ENCODE assay signal across 9 mouse cellular contexts in the genomic region with DNA sequence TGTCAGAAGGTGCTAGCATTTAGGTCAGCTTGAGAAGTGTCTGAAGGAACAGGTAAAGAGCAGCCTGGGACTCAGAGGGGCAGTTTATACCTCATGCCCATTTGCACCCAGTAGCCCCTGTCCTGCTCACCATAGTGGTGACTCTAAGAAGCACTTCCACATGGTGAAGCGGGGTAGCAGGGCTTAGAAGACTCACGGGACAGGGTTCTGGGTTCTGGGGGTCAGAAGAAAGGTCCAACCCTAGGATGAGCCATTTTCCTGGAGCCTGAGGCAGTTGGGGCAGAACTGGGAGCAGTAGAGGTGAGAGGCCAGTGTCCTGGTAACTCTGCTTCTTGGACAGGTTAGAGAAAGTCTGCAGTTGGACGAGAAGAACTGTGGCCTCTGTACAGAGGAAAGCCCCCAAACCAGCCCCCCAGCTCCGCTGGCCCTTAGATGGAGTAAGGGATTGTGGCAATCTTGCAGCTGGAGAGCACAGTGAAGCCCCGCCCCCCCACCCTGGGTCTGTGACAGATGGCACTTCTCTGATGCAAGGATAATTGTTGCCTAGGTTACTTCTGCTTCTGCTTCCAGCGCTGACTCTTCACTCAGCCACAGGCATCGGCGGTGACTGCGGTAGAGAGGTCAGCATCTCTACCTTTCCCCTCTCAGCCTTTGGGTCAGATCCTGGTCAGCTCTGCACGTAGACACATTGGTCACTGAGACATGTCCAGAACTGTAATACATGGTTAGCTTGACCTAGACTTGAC. TPM values are rescaled to one million over a fixed set of nuclear protein-coding genes. Genes with fewer than 3 reads are reported as not detected.
DNase-seq lines count a peak whose midpoint lies in the region; ATAC-seq and TF ChIP-seq lines count a peak whose summit lies in the region.
"Had no signal": no experiment of that assay in that cellular context is flagged by ENCODE, and none has a peak within 500 bp of the region (broad histone marks: within the 10 kb centered on the region; RNA-seq: fewer than 3 reads in every experiment).

No protein-coding gene starts in this region.

- H3K27me3 ChIP-seq in forebrain, postnatal 0 days (ENCODE audit: insufficient read depth, low read length): no peaks in the 10 kb centered on the region
- no peaks in the 10 kb centered on the region for H3K27me3 ChIP-seq in midbrain, postnatal 0 days (ENCODE audit: insufficient read depth, low read length)
- H3K27me3 ChIP-seq: liver, embryonic 13.5 days had no signal

- TF ChIP-seq CTCF in brain, embryonic 14.5 days (IDR thresholded peaks at IDR 0.05; ENCODE audit: borderline replicate concordance, extremely low read depth, insufficient read depth, insufficient read length): no peak
- no peak for TF ChIP-seq CTCF in forebrain, postnatal 0 days (IDR thresholded peaks at IDR 0.05; ENCODE audit: low read depth)
- no peak for TF ChIP-seq CTCF in midbrain, postnatal 0 days (IDR thresholded peaks at IDR 0.05)

- 33% methylated on average over 10 of the region's 10 CpGs for WGBS in forebrain, postnatal 0 days
- 22% methylated on average over 10 of the region's 10 CpGs for WGBS in midbrain, postnatal 0 days

- H3K4me1 ChIP-seq in forebrain, postnatal 0 days (ENCODE audit: insufficient read depth): peaks cover 7% of the 10 kb centered on the region; the same call in 1 of the 2 replicates
- no peaks in the 10 kb centered on the region for H3K4me1 ChIP-seq in midbrain, postnatal 0 days (ENCODE audit: insufficient read depth, low read length)

- no peak overlapping the region for H3K4me3 ChIP-seq in forebrain, postnatal 0 days (ENCODE audit: low read depth, low read length)
- no peak overlapping the region for H3K4me3 ChIP-seq in midbrain, postnatal 0 days (ENCODE audit: low read depth, low read length)
- H3K4me3 ChIP-seq: liver, embryonic 13.5 days had no signal

- no peak overlapping the region for H3K9ac ChIP-seq in forebrain, postnatal 0 days
- no peak overlapping the region for H3K9ac ChIP-seq in midbrain, postnatal 0 days (replicated peaks; ENCODE audit: low read length, poor library complexity, severe bottlenecking)
- H3K9ac ChIP-seq: liver, embryonic 13.5 days had no signal

- no peaks in the 10 kb centered on the region for H3K36me3 ChIP-seq in forebrain, postnatal 0 days (ENCODE audit: insufficient read depth)
- no peaks in the 10 kb centered on the region for H3K36me3 ChIP-seq in midbrain, postnatal 0 days (ENCODE audit: insufficient read depth, low read length)
- H3K36me3 ChIP-seq: liver, embryonic 13.5 days had no signal

- peak; percentile 72 for DNase-seq in brain, embryonic 14.5 days (ENCODE audit: low read depth)
- peak; percentile 68 for DNase-seq in cerebellum, adult 9-11 months
- DNase-seq in forebrain, postnatal 0 days: peak; percentile 37
- DNase-seq in midbrain, postnatal 0 days (ENCODE audit: low spot score): peak; percentile 76
- no peak for DNase-seq in heart, adult 18-20 months
- DNase-seq in kidney, adult 11 months: no peak
- no peak for DNase-seq in heart, adult 8-10 months (ENCODE audit: low spot score)
- DNase-seq: liver, embryonic 13.5 days had no signal

- peak; percentile 90 for ATAC-seq in forebrain, postnatal 0 days
- peak; percentile 54 for ATAC-seq in midbrain, postnatal 0 days (ENCODE audit: low FRiP score)
- ATAC-seq: intestine, embryonic 16.5 days had no signal

- no peaks in the 10 kb centered on the region for H3K9me3 ChIP-seq in forebrain, postnatal 0 days (ENCODE audit: low read length)
- H3K9me3 ChIP-seq in midbrain, postnatal 0 days (ENCODE audit: low read length): no peaks in the 10 kb centered on the region
- H3K9me3 ChIP-seq: liver, embryonic 13.5 days had no signal

- no peak for TF ChIP-seq POLR2A in brain, embryonic 14.5 days (IDR thresholded peaks at IDR 0.05; ENCODE audit: borderline replicate concordance, extremely low read depth, insufficient read depth, insufficient read length, poor library complexity, severe bottlenecking)

- H3K27ac ChIP-seq in forebrain, postnatal 0 days (ENCODE audit: low read depth, low read length): peak overlapping the region; percentile 9; the same call in 1 of the 2 replicates
- no peak overlapping the region for H3K27ac ChIP-seq in midbrain, postnatal 0 days (ENCODE audit: low read depth, low read length)
- H3K27ac ChIP-seq: liver, embryonic 13.5 days had no signal

- H3K4me2 ChIP-seq in forebrain, postnatal 0 days (ENCODE audit: low read depth): no peak overlapping the region
- no peak overlapping the region for H3K4me2 ChIP-seq in midbrain, postnatal 0 days (ENCODE audit: low read depth, low read length, poor library complexity, severe bottlenecking)
- H3K4me2 ChIP-seq: liver, embryonic 13.5 days had no signal

RNA-seq across cellular contexts. Expression of gene Bloc1s4, which starts 18.7 kb away (rescaled TPM):
- polyA plus RNA-seq in brain, embryonic 14.5 days (2012; rRNA removed): 22.9 and 34.5 TPM in 2 replicates
- 23.6 and 23.8 TPM in 2 replicates for total RNA-seq in forebrain, postnatal 0 days (2014; rRNA removed)
- 32.7 and 36.2 TPM in 2 replicates for polyA plus RNA-seq in forebrain, postnatal 0 days (2015; fragmentation: Nextera tagmentation; extraction: Ambion mirVana)
- total RNA-seq in midbrain, postnatal 0 days (2014; rRNA removed): 21.5 and 39.8 TPM in 2 replicates
- polyA plus RNA-seq in midbrain, postnatal 0 days (2015; fragmentation: Nextera tagmentation; extraction: Ambion mirVana): 30.1 and 30.2 TPM in 2 replicates
- total RNA-seq in heart, adult 18-20 months (2021): 10 to 100 TPM; 14.0 to 14.2 TPM
- 10 to 100 TPM; 10.6 to 11.4 (median 11.3) TPM for total RNA-seq in heart, adult 8-10 months (2022)

RNA-seq across cellular contexts. Expression of gene Mrfap1, which starts 29.4 kb away (rescaled TPM):
- polyA plus RNA-seq in brain, embryonic 14.5 days (2012; rRNA removed): 169 and 202 TPM in 2 replicates
- 296 and 353 TPM in 2 replicates for total RNA-seq in forebrain, postnatal 0 days (2014; rRNA removed)
- polyA plus RNA-seq in forebrain, postnatal 0 days (2015; fragmentation: Nextera tagmentation; extraction: Ambion mirVana): 477 and 530 TPM in 2 replicates
- 288 and 318 TPM in 2 replicates for total RNA-seq in midbrain, postnatal 0 days (2014; rRNA removed)
- 425 and 441 TPM in 2 replicates for polyA plus RNA-seq in midbrain, postnatal 0 days (2015; fragmentation: Nextera tagmentation; extraction: Ambion mirVana)
- 100 to 1,000 TPM; 282 to 304 TPM for total RNA-seq in heart, adult 18-20 months (2021)
- total RNA-seq in heart, adult 8-10 months (2022): 100 to 1,000 TPM; 261 to 277 (median 272) TPM

Comparison
In these comparisons a context has a peak if more than half of its experiments do, and no peak if none do; other contexts are left out.
1. DNase-seq: peak in brain, embryonic 14.5 days (single experiment), cerebellum, adult 9-11 months (single experiment), forebrain, postnatal 0 days (single experiment) and midbrain, postnatal 0 days (single experiment); none in heart, adult 18-20 months (0 of 2), kidney, adult 11 months (single experiment) and heart, adult 8-10 months (single experiment).